Mouse (Mus musculus) MN1 (cell line): ENCODE measurements around the gene Gpr152.
A peak's percentile ranks its signal among the peaks of the same experiment; 100 is the strongest.

ENCODE experiments used
- DNase-seq: peaks from one replicate; pipeline ENCODE4 v3.0.0-alpha.2; 2016; ENCODE audit warnings: low spot score

The Gpr152 gene

GRCm38 (mm10) chr19:4171393-4172290 lies 32.1 kb downstream of the Gpr152 start:
- no peak for DNase-seq

- DNase-seq, result no peak
Observed at GRCm38 (mm10) chr19:4172925-4173324, 33.3 kb downstream of the Gpr152 start.

GRCm38 (mm10) chr19:4175368-4175947 lies 35.9 kb downstream of the Gpr152 start, which contains the start of gene Carns1:
TSS of gene Carns1 (minus strand) at chr19:4175479.
- peak; percentile 59 for DNase-seq

GRCm38 (mm10) chr19:4180411-4180810 lies 40.8 kb downstream of the Gpr152 start:
- DNase-seq, result no peak

GRCm38 (mm10) chr19:4181892-4182291 lies 42.3 kb downstream of the Gpr152 start:
- DNase-seq, result peak; percentile 58

GRCm38 (mm10) chr19:4183689-4184088 lies 44.1 kb downstream of the Gpr152 start:
- DNase-seq, result no peak

- no peak for DNase-seq
Observed at GRCm38 (mm10) chr19:4184976-4185975, 45.7 kb downstream of the Gpr152 start.

GRCm38 (mm10) chr19:4187303-4187702 lies 47.7 kb downstream of the Gpr152 start:
- no peak for DNase-seq

GRCm38 (mm10) chr19:4189051-4189620 lies 49.5 kb downstream of the Gpr152 start:
- DNase-seq, result no peak

- no peak for DNase-seq
Observed at GRCm38 (mm10) chr19:4190831-4191334, 51.3 kb downstream of the Gpr152 start, which contains the start of gene Tbc1d10c. TSS of gene Tbc1d10c (minus strand) at chr19:4191284.

- DNase-seq, result peak; percentile 94
Observed at GRCm38 (mm10) chr19:4191528-4192250, 52.1 kb downstream of the Gpr152 start, which contains the start of gene Ppp1ca. TSS of gene Ppp1ca (plus strand) at chr19:4192065.

- peak; percentile 57 for DNase-seq
Observed at GRCm38 (mm10) chr19:4192251-4192985, 52.8 kb downstream of the Gpr152 start.

- no peak for DNase-seq
Observed at GRCm38 (mm10) chr19:4193129-4193528, 53.5 kb downstream of the Gpr152 start.

GRCm38 (mm10) chr19:4194021-4194724 lies 54.6 kb downstream of the Gpr152 start:
- no peak for DNase-seq

- no peak for DNase-seq
Observed at GRCm38 (mm10) chr19:4194776-4195650, 55.4 kb downstream of the Gpr152 start.
